In genomic region chrX:139178928-139179327, GRCm38 (mm10) we compare ENCODE assay signal across 24 mouse cellular contexts. TPM values are rescaled to one million over a fixed set of nuclear protein-coding genes. Genes with fewer than 3 reads are reported as not detected.
"Had no signal": no experiment of that assay in that cellular context is flagged by ENCODE, and none has a peak within 500 bp of the region (broad histone marks: within the 10 kb centered on the region; RNA-seq: fewer than 3 reads in every experiment).

Gene 4933428M09Rik, plus strand, starts transcription at chrX:139179228.

- H3K36me3 ChIP-seq: midbrain, embryonic 10.5 days; midbrain, embryonic 12.5 days; neural tube, embryonic 12.5 days; stomach, embryonic 15.5 days had no signal

- H3K4me1 ChIP-seq: midbrain, embryonic 10.5 days; midbrain, embryonic 12.5 days; neural tube, embryonic 12.5 days; stomach, embryonic 15.5 days had no signal

- H3K4me3 ChIP-seq: midbrain, embryonic 10.5 days; midbrain, embryonic 12.5 days; neural tube, embryonic 12.5 days; stomach, embryonic 15.5 days had no signal

- H3K27ac ChIP-seq: midbrain, embryonic 10.5 days; midbrain, embryonic 12.5 days; neural tube, embryonic 12.5 days; stomach, embryonic 15.5 days; stomach, postnatal 0 days had no signal

- ATAC-seq: midbrain, embryonic 16.5 days had no signal

- H3K4me2 ChIP-seq: lung, embryonic 14.5 days; midbrain, embryonic 12.5 days; neural tube, embryonic 12.5 days; stomach, embryonic 15.5 days had no signal

- H3K27me3 ChIP-seq: midbrain, embryonic 12.5 days; neural tube, embryonic 12.5 days; stomach, embryonic 15.5 days had no signal

- H3K9ac ChIP-seq: lung, embryonic 14.5 days; midbrain, embryonic 12.5 days; neural tube, embryonic 12.5 days; stomach, embryonic 15.5 days had no signal

- DNase-seq: lung, adult 18-20 months; lung, embryonic 14.5 days; lung, postnatal 10 days; lung, postnatal 4 days; midbrain, embryonic 14.5 days; right cerebral cortex, postnatal 14 days; thymus, adult 18-20 months; thymus, postnatal 14 days; thymus, postnatal 36 days had no signal

- H3K9me3 ChIP-seq: midbrain, embryonic 10.5 days; midbrain, embryonic 12.5 days; neural tube, embryonic 12.5 days; stomach, embryonic 15.5 days had no signal

RNA-seq across cellular contexts. Expression of gene 4933428M09Rik, which starts in this region (rescaled TPM):
- total RNA-seq: megakaryocyte, adult 5-6 weeks; megakaryocyte-erythroid progenitor cell, adult 5-6 weeks; monocyte, adult 5-6 weeks; neutrophil, adult 5-6 weeks had no signal
- polyA plus RNA-seq: liver, embryonic 16.5 days; lung, embryonic 14.5 days; lung, embryonic 16.5 days; midbrain, embryonic 12.5 days; midbrain, embryonic 14.5 days; midbrain, embryonic 16.5 days; neural tube, embryonic 12.5 days; neural tube, embryonic 14.5 days; spleen, adult 2 months; stomach, embryonic 15.5 days; stomach, postnatal 0 days; thymus, postnatal 0 days had no signal
